Mouse (Mus musculus): Measurements from ENCODE around the gene Cacng8.
"Not testable (repeated sequence)": the region's sequence is repeated elsewhere in the genome, so short reads cannot be mapped to it uniquely, and the experiment has no call there.

Cacng8 gene

GRCm38 (mm10) chr7:3386036-3386730 is 4.3 kb upstream of the Cacng8 start:
- no peak for DNase-seq (ENCODE audit: low read depth, low spot score)

GRCm38 (mm10) chr7:3387761-3388160 is 2.7 kb upstream of the Cacng8 start:
- no peak for DNase-seq (ENCODE audit: low read depth, low spot score)

- DNase-seq (ENCODE audit: low read depth, low spot score), result no peak
These were observed 1.6 kb upstream of the Cacng8 start for GRCm38 (mm10) chr7:3388885-3389284.

DNA sequence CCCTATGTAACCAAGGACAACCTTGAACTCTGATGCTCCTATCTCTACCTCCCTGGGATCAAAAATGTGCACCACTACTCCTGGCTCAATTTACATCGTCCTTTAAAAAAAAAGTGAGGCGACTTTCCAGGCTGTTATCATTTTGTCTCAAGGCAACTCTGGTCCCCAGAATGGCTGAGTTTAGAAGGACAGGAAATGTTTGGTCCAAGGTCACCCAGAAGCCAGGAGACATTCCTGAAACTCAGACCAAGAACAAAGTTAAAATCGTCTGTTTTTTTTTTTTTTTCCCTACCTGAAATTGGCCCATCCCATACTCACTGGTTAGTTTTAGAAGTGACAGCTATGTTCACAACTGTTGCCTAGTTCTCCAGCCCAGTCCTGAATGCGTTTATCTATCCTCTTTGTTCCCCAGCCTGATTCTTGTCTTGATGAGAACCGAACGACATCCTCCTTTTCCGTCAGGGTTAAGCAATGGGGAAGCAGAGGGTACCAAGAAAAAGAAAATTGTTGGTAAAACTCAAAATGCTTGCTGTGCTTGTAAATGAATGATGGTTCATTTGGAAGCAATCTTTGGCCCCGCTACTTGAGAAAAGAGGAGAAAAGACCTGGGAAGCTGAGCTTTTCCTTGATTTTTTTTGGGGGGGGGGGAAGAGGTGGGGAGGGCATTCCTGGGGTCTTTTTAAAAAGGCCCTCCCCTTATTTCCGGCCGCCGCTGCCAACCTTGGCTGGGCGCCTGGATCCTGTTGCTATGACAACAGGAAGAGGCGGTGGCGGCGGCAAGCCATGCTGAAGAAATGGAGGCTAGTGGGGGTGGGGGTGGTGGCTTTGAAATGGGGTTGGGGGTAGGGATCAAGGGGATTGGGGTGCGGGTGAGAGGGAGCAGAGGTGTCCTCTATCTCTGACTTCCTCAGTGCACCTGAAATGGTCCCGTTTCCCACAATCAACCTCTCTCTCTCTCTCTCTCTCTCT is 755 bp upstream of the Cacng8 start:
- DNase-seq (ENCODE audit: low read depth, low spot score), result no peak

- DNase-seq (ENCODE audit: low read depth, low spot score), result no peak
These were observed 583 bp downstream of the Cacng8 start for GRCm38 (mm10) chr7:3391081-3391451.

GRCm38 (mm10) chr7:3391809-3392208 is 1.3 kb downstream of the Cacng8 start:
- DNase-seq (ENCODE audit: low read depth, low spot score), result no peak

DNA sequence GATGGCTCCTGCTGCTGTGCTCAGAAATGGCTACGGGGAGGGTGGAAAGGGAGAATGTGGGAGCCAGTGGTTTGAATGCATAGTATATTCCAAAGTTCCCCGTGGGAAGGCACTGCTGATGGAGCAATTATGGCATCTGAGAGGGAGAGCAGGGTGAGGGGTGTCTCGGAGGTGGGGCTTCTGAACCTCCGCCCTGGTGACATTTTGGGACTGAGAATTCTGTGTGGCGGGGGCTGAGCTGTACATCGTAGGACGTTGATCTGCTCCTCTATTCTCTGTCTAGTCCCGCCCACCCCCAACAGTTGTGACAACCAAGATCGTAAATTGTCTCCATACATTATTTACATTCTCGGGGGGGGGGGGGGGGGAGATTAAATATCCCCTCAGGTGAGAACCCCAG is 6.9 kb downstream of the Cacng8 start:
- no peak for DNase-seq (ENCODE audit: low read depth, low spot score)

DNA sequence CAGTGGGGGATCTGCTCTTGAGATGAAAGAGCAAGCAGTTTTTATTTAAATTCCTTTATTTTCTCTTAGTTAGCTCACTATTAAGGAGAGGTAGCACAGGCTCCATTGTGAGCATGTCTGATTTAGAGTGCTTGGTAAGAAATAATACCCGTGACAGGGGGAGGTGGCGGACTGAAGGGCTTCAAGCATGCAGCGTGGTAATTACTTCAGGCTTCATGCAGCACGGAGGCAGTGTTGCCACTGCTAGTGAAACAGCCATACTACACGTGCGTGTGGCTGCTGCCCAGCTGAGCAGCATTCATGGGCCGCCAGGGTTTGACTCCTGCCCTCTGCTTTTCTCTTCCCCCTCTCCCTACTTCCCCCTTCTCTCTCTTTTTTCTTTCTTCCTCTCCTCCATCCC is 7.3 kb downstream of the Cacng8 start:
- DNase-seq (ENCODE audit: low read depth, low spot score), result no peak

GRCm38 (mm10) chr7:3398363-3398762 is 7.9 kb downstream of the Cacng8 start:
- DNase-seq (ENCODE audit: low read depth, low spot score), result not testable (repeated sequence)

DNA sequence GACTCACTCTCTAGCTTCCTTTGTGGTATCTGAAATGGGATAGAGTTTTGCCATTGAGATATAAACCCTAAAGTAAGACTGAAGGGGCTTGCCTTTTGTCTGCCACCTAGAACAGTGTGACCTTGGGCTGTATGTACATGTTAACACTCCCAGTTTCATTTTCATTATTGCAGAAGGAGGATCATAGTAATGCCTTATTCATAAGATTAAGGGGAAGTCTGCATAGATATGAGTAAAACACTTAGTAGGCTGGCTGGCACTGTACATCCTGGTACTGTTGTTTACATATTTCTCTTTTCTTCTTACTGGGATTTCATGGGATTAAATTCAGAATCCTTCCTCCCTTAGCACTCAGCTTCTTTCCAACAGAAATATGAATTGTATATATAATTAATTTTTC is 9.5 kb downstream of the Cacng8 start:
- no peak for DNase-seq (ENCODE audit: low read depth, low spot score)

GRCm38 (mm10) chr7:3409729-3410520 is 19.4 kb downstream of the Cacng8 start:
- no peak for DNase-seq (ENCODE audit: low read depth, low spot score)

GRCm38 (mm10) chr7:3411160-3411941 is 20.9 kb downstream of the Cacng8 start:
- no peak for DNase-seq (ENCODE audit: low read depth, low spot score)

- DNase-seq (ENCODE audit: low read depth, low spot score), result no peak
These were observed 21.6 kb downstream of the Cacng8 start for GRCm38 (mm10) chr7:3412036-3412435.

GRCm38 (mm10) chr7:3414888-3415287 is 24.4 kb downstream of the Cacng8 start:
- no peak for DNase-seq (ENCODE audit: low read depth, low spot score)

GRCm38 (mm10) chr7:3415378-3415777 is 24.9 kb downstream of the Cacng8 start:
- DNase-seq (ENCODE audit: low read depth, low spot score), result no peak

- DNase-seq (ENCODE audit: low read depth, low spot score), result no peak
These were observed 29.5 kb downstream of the Cacng8 start for GRCm38 (mm10) chr7:3419941-3420340.

DNA sequence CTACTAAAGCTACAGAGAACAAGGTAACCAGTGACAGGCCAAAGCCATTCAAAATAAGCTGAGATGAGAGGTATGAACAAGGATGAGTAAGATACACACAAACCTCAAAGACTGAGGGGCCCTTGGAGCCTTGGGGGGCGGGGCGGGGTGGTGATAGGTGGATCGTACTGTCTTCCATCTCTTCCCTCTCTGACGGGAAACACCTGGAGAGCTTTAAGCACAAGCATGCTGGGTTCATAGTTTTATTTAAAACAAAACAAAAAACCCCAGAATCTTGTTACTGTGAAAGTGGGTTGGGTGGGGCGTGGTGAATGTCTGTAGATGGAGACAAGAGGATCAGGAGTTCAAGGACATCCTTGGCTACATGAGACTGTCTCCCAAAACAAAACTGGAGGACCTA is 30.0 kb downstream of the Cacng8 start:
- no peak for DNase-seq (ENCODE audit: low read depth, low spot score)

- no peak for DNase-seq (ENCODE audit: low read depth, low spot score)
These were observed 30.8 kb downstream of the Cacng8 start for GRCm38 (mm10) chr7:3421297-3421696.

DNA sequence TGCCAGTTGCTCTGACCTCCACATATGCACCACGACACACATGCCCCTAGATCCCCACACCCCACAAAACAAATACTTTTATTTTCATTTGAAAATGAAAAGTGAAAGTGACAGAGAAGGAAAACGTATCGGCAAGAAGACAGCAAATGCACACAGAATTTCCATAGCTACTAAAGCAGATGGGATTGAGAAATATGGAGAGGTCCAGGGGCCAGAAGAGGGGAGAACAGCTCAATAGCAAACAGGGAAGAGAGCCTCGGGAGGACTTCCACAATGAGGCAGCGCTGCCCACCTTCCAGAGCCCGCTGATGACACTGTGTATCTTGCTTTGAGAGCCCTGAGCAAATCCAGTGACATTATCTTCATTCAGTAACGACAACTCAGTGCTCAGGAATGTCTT is 31.6 kb downstream of the Cacng8 start:
- no peak for DNase-seq (ENCODE audit: low read depth, low spot score)

- DNase-seq (ENCODE audit: low read depth, low spot score), result no peak
These were observed 32.9 kb downstream of the Cacng8 start for GRCm38 (mm10) chr7:3423430-3423829.

GRCm38 (mm10) chr7:3423895-3424294 is 33.4 kb downstream of the Cacng8 start, which contains the start of gene Cacng6:
Gene Cacng6 (plus strand): TSS chr7:3424195.
- no peak for DNase-seq (ENCODE audit: low read depth, low spot score)
